Mouse (Mus musculus) embryo, embryonic 11 days (tissue): ENCODE data around the gene Plk5.
"Not testable (repeated sequence)": the region's sequence is repeated elsewhere in the genome, so short reads cannot be mapped to it uniquely, and the experiment has no call there.

ENCODE experiments used
- DNase-seq: peaks from one replicate; pipeline ENCODE4 v3.0.0-alpha.2; 2015

The Plk5 gene

GRCm38 (mm10) chr10:80331636-80332524, 24.4 kb upstream of the Plk5 start:
- DNase-seq, result no peak

GRCm38 (mm10) chr10:80332525-80332989, 23.7 kb upstream of the Plk5 start:
- DNase-seq, result no peak

GRCm38 (mm10) chr10:80336263-80336662, 20.0 kb upstream of the Plk5 start:
- no peak for DNase-seq

- peak; percentile 89 for DNase-seq
These were observed 16.1 kb upstream of the Plk5 start for GRCm38 (mm10) chr10:80339941-80340750.

GRCm38 (mm10) chr10:80341026-80341425, 15.2 kb upstream of the Plk5 start:
- no peak for DNase-seq

GRCm38 (mm10) chr10:80341491-80342304, 14.6 kb upstream of the Plk5 start:
- DNase-seq, result no peak

GRCm38 (mm10) chr10:80342305-80342748, 13.9 kb upstream of the Plk5 start:
- DNase-seq, result no peak

GRCm38 (mm10) chr10:80342749-80343424, 13.4 kb upstream of the Plk5 start:
- DNase-seq, result peak; percentile 89

- no peak for DNase-seq
These were observed 12.8 kb upstream of the Plk5 start for GRCm38 (mm10) chr10:80343425-80343895.

GRCm38 (mm10) chr10:80344131-80344661, 12.1 kb upstream of the Plk5 start:
- DNase-seq, result no peak

GRCm38 (mm10) chr10:80345122-80345521, 11.1 kb upstream of the Plk5 start:
- no peak for DNase-seq

GRCm38 (mm10) chr10:80345929-80346328, 10.3 kb upstream of the Plk5 start:
- not testable (repeated sequence) for DNase-seq

GRCm38 (mm10) chr10:80347514-80347967, 8.7 kb upstream of the Plk5 start:
- no peak for DNase-seq

- peak; percentile 82 for DNase-seq
These were observed 7.9 kb upstream of the Plk5 start, which contains the start of gene Adamtsl5 for GRCm38 (mm10) chr10:80348244-80348781. Adamtsl5 (minus strand) TSS chr10:80348412.

- no peak for DNase-seq
These were observed 7.3 kb upstream of the Plk5 start for GRCm38 (mm10) chr10:80348981-80349380.

- DNase-seq, result peak; percentile 86
These were observed 6.0 kb upstream of the Plk5 start for GRCm38 (mm10) chr10:80350292-80350691.

GRCm38 (mm10) chr10:80351896-80352295, 4.4 kb upstream of the Plk5 start:
- no peak for DNase-seq

- no peak for DNase-seq
These were observed 3.5 kb upstream of the Plk5 start for GRCm38 (mm10) chr10:80352727-80353126.

GRCm38 (mm10) chr10:80355431-80355830, 828 bp upstream of the Plk5 start:
- DNase-seq, result no peak

GRCm38 (mm10) chr10:80356737-80357136, 478 bp downstream of the Plk5 start:
- DNase-seq, result no peak

- no peak for DNase-seq
These were observed 1.1 kb downstream of the Plk5 start for GRCm38 (mm10) chr10:80357336-80357735.
